Mouse (Mus musculus) cortical plate, adult 2 months (tissue): ENCODE data around the gene Eng. TPM values are rescaled to one million over a fixed set of nuclear protein-coding genes. Genes with fewer than 3 reads are reported as not detected.

ENCODE experiments used
- H3K27ac ChIP-seq: fragments of 200-500 bp; 2 replicates; pipeline ENCODE4 v1.5.1; 2012; ENCODE audit warnings: low read length, control low read depth, inconsistent platforms; ENCODE audit not compliant: insufficient read depth
- H3K4me1 ChIP-seq: fragments of 200-500 bp; 2 replicates; pipeline ENCODE4 v1.6.1; 2011; ENCODE audit warnings: low read length; ENCODE audit not compliant: control insufficient read depth, insufficient read depth
- H3K4me3 ChIP-seq: fragments of 200-500 bp; 2 replicates; pipeline ENCODE4 v1.5.1; 2011; ENCODE audit warnings: mild to moderate bottlenecking, low read length, control low read depth; ENCODE audit not compliant: insufficient read depth
- CTCF ChIP-seq: fragments of 200-500 bp; IDR thresholded peaks from 2 replicates; pipeline ENCODE4 v1.5.1; 2011; ENCODE audit warnings: mild to moderate bottlenecking, control low read depth, low read length; ENCODE audit not compliant: insufficient read depth; ENCODE audit errors: extremely low read depth
- POLR2A ChIP-seq: fragments of 200-500 bp; IDR thresholded peaks from 2 replicates; pipeline ENCODE4 v1.6.1; 2011; ENCODE audit warnings: mild to moderate bottlenecking, low read length, control low read depth; ENCODE audit not compliant: insufficient read depth; ENCODE audit errors: extremely low read depth
- polyA plus RNA-seq: library from polyadenylated mRNA; depleted of rRNA; stranded (reverse); fragments of >200 nt; gene quantifications from 2 replicates; pipeline ENCODE4 v1.2.3, GENCODE M21; 2012; rRNA removed

Eng gene
- polyA plus RNA-seq, 1 experiment = 35.1 TPM

- TF ChIP-seq POLR2A = no peak
- TF ChIP-seq CTCF = no peak
Measured at GRCm38 (mm10) chr2:32720681-32721229, 74.4 kb downstream of the Eng start, which contains the start of gene Sh2d3c. Gene Sh2d3c, plus strand, starts transcription at chr2:32721055.

GRCm38 (mm10) chr2:32722046-32722445 is 75.7 kb downstream of the Eng start:
- no peak for TF ChIP-seq CTCF
- TF ChIP-seq POLR2A = no peak
- H3K27ac ChIP-seq = no peak overlapping the region
- no peak overlapping the region for H3K4me3 ChIP-seq
- no peaks in the 10 kb centered on the region for H3K4me1 ChIP-seq

More at GRCm38 (mm10) chr2:32720681-32721229, 74.4 kb downstream of the Eng start, which contains the start of gene Sh2d3c:
- no peak within 1 kb of the TSS for H3K27ac ChIP-seq
- H3K4me3 ChIP-seq = no peak within 1 kb of the TSS
- H3K4me1 ChIP-seq = no peaks in the 10 kb centered on the region

- Histone ChIP-seq H3K27ac (no peak overlapping the region), H3K4me3 (no peak overlapping the region), H3K4me1 (no peaks in the 10 kb centered on the region)
- TF ChIP-seq POLR2A (no peak), CTCF (no peak)
Measured at GRCm38 (mm10) chr2:32722581-32722980, 76.2 kb downstream of the Eng start.

GRCm38 (mm10) chr2:32724149-32724548 is 77.8 kb downstream of the Eng start:
- TF ChIP-seq POLR2A = no peak
- no peak for TF ChIP-seq CTCF
- no peak overlapping the region for H3K4me3 ChIP-seq
- no peak overlapping the region for H3K27ac ChIP-seq
- no peaks in the 10 kb centered on the region for H3K4me1 ChIP-seq

- H3K27ac ChIP-seq = no peak overlapping the region
- TF ChIP-seq POLR2A (no peak), CTCF (no peak)
- H3K4me1 ChIP-seq = no peaks in the 10 kb centered on the region
- no peak overlapping the region for H3K4me3 ChIP-seq
Measured at GRCm38 (mm10) chr2:32724832-32725790, 78.7 kb downstream of the Eng start.

DNA sequence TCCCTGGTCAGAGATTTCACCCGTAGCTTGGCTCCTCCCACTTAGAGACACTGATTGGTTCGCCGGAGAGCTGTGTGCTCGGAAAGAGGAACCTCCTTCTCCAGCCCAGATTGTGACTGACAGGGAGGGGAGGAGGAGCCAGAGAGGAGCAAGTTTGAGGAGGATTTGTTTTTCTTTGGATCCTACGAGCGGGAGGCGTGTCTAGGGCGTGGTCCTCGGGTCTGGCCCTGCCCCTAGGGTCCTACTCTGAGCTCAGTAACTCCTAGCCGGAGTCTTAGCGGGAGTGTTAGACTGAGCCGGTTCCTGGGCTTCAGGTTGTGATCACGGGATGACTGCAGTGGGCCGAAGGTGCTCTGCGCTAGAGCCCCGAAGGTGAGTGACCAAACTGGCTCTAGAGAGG is 81.0 kb downstream of the Eng start:
- TF ChIP-seq POLR2A (peak; percentile 59), CTCF (no peak)
- no peaks in the 10 kb centered on the region for H3K4me1 ChIP-seq
- peak overlapping the region; percentile 1 for H3K4me3 ChIP-seq
- no peak overlapping the region for H3K27ac ChIP-seq

GRCm38 (mm10) chr2:32728463-32728862 is 82.1 kb downstream of the Eng start:
- no peak for TF ChIP-seq CTCF
- Histone ChIP-seq H3K4me3 (peak overlapping the region; percentile 1; the same call in 1 of the 2 replicates), H3K4me1 (no peaks in the 10 kb centered on the region), H3K27ac (no peak overlapping the region)

- no peak overlapping the region for H3K27ac ChIP-seq
- no peak for TF ChIP-seq POLR2A
- H3K4me3 ChIP-seq = no peak overlapping the region
- no peaks in the 10 kb centered on the region for H3K4me1 ChIP-seq
Measured at GRCm38 (mm10) chr2:32729547-32729946, 83.2 kb downstream of the Eng start.

DNA sequence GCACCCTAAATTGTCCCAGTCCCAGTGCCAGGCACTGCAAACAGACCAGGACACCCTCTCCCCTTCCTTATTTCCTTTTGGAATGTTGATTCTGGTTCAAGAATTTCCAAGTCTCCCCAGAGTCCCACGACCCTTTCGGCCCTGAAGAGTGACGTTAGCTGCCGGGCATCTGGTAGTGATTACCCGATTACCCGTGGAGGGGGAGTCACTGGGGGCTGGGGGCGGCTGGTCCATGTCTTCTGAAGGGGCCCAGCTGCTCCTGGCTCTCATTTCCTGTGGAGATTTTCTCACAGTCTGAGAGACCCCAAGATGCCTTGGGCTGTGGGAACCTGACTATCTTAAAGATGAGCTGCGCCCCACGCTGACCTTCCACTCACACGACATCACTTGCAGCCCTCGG is 84.5 kb downstream of the Eng start:
- Histone ChIP-seq H3K4me1 (no peaks in the 10 kb centered on the region), H3K27ac (no peak overlapping the region), H3K4me3 (no peak overlapping the region)
- no peak for TF ChIP-seq POLR2A
- TF ChIP-seq CTCF = no peak

DNA sequence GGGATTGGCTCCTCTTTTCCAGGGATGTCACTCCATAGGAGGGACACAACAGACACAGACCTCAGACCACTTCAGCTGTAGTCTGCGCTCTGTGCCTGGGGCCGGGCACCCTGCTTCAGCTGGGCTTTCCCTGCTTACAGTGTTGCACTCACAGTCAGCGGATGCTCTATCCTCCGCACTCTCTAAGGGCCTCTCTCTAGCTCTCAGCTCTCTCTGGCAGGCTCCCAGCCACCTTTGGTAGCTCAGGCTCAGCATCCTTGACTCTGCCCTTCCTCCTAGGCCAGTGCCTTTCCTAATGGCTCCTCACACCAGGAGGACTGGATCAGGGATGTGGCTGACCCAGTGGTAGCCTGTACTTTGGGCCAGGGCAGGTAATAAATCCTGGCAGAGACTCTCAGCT is 85.5 kb downstream of the Eng start:
- Histone ChIP-seq H3K27ac (no peak overlapping the region), H3K4me1 (no peaks in the 10 kb centered on the region), H3K4me3 (no peak overlapping the region)
- no peak for TF ChIP-seq CTCF
- TF ChIP-seq POLR2A = no peak

Other genes with a start within 250 kb of the Eng start
- 3.2 and 3.4 TPM in 2 replicates for gene Naif1, start 196.1 kb upstream of the Eng start, polyA plus RNA-seq
- 44.7 and 49.1 TPM in 2 replicates for gene Slc25a25, start 195.2 kb upstream of the Eng start, polyA plus RNA-seq
- 39.2 and 46.7 TPM in 2 replicates for gene Fam102a, start 111.3 kb upstream of the Eng start, polyA plus RNA-seq
- gene Dpm2, start 75.7 kb upstream of the Eng start, polyA plus RNA-seq = 153 and 155 TPM in 2 replicates
- 31.3 and 37.6 TPM in 2 replicates for gene Pip5kl1, start 71.8 kb upstream of the Eng start, polyA plus RNA-seq
- 1.0 TPM in 2 replicates for gene 9430097D07Rik, start 70.9 kb upstream of the Eng start, polyA plus RNA-seq
- gene St6galnac4, start 59.5 kb upstream of the Eng start, polyA plus RNA-seq = 34.8 and 36.6 TPM in 2 replicates
- gene St6galnac6, start 46.9 kb upstream of the Eng start, polyA plus RNA-seq = 101 and 110 TPM in 2 replicates
- 118 and 127 TPM in 2 replicates for gene Ak1, start 24.8 kb upstream of the Eng start, polyA plus RNA-seq
- 16.4 and 17.7 TPM in 2 replicates for gene Fpgs, start 57.5 kb downstream of the Eng start, polyA plus RNA-seq
- gene Cdk9, start 66.5 kb downstream of the Eng start, polyA plus RNA-seq = 260 and 329 TPM in 2 replicates
- 29.7 and 31.5 TPM in 2 replicates for gene Sh2d3c, start 74.5 kb downstream of the Eng start, polyA plus RNA-seq
- gene 6330409D20Rik, start 94.4 kb downstream of the Eng start, polyA plus RNA-seq = 3.5 and 4.2 TPM in 2 replicates
- 54.9 and 58.9 TPM in 2 replicates for gene Tor2a, start 110.6 kb downstream of the Eng start, polyA plus RNA-seq
- 1.8 and 2.2 TPM in 2 replicates for gene Ttc16, start 129.0 kb downstream of the Eng start, polyA plus RNA-seq
- gene Ptrh1, start 129.2 kb downstream of the Eng start, polyA plus RNA-seq = 5.4 and 6.6 TPM in 2 replicates
- gene Cfap157, start 137.8 kb downstream of the Eng start, polyA plus RNA-seq = 0.11 and 0.35 TPM in 2 replicates
- gene Stxbp1, start 200.7 kb downstream of the Eng start, polyA plus RNA-seq = 709 and 713 TPM in 2 replicates
- 27.1 and 29.0 TPM in 2 replicates for gene Fam129b, start 229.5 kb downstream of the Eng start, polyA plus RNA-seq